Mouse (Mus musculus) mature B cell (primary cell): ENCODE measurements around the gene Trappc5.

Experiments used
- in situ Hi-C: fragments of 300-500 bp; cut with MboI; formaldehyde crosslinking; loops from 2 replicates; pipeline ENCODE4 v1.14.3; 2019

Gene Trappc5

GRCm38 (mm10) chr8:3676131-3676992, at the start of gene Trappc5:
Gene Trappc5, plus strand, starts transcription at chr8:3676299.
- in situ Hi-C loops = no loop called here

- in situ Hi-C loops = loop anchor here (5.0 kb wide), 1 partner anchor 45 kb away; the partner anchor contains the start of gene Fcor
Observed at GRCm38 (mm10) chr8:3626971-3627370, 49.1 kb upstream of the Trappc5 start.

GRCm38 (mm10) chr8:3628014-3628413, 48.1 kb upstream of the Trappc5 start:
- in situ Hi-C loops = loop anchor here (5.0 kb wide), 1 partner anchor 44 kb away; the partner anchor contains the start of gene Fcor

- in situ Hi-C loops = no loop called here
Observed at GRCm38 (mm10) chr8:3630647-3631477, 45.2 kb upstream of the Trappc5 start, which contains the start of gene Stxbp2. Gene Stxbp2, plus strand, starts transcription at chr8:3630955.

GRCm38 (mm10) chr8:3631478-3631875, 44.6 kb upstream of the Trappc5 start:
- in situ Hi-C loops = no loop called here

- in situ Hi-C loops = no loop called here
Observed at GRCm38 (mm10) chr8:3645804-3646203, 30.3 kb upstream of the Trappc5 start.

GRCm38 (mm10) chr8:3646824-3647531, 29.1 kb upstream of the Trappc5 start:
- in situ Hi-C loops = no loop called here

GRCm38 (mm10) chr8:3647561-3647960, 28.5 kb upstream of the Trappc5 start:
- in situ Hi-C loops = no loop called here

GRCm38 (mm10) chr8:3648268-3648667, 27.8 kb upstream of the Trappc5 start:
- in situ Hi-C loops = no loop called here

GRCm38 (mm10) chr8:3648990-3649389, 27.1 kb upstream of the Trappc5 start:
- in situ Hi-C loops = no loop called here

GRCm38 (mm10) chr8:3652845-3653244, 23.3 kb upstream of the Trappc5 start:
- in situ Hi-C loops = no loop called here

GRCm38 (mm10) chr8:3654726-3655508, 21.2 kb upstream of the Trappc5 start:
- in situ Hi-C loops = no loop called here

GRCm38 (mm10) chr8:3655526-3655925, 20.6 kb upstream of the Trappc5 start, which contains the start of gene Retn:
Gene Retn, plus strand, starts transcription at chr8:3655770.
- in situ Hi-C loops = no loop called here

- in situ Hi-C loops = no loop called here
Observed at GRCm38 (mm10) chr8:3656725-3657381, 19.2 kb upstream of the Trappc5 start.

- in situ Hi-C loops = no loop called here
Observed at GRCm38 (mm10) chr8:3660889-3661288, 15.2 kb upstream of the Trappc5 start.

GRCm38 (mm10) chr8:3664405-3664804, 11.7 kb upstream of the Trappc5 start:
- in situ Hi-C loops = no loop called here

GRCm38 (mm10) chr8:3665507-3665906, 10.6 kb upstream of the Trappc5 start, which contains the start of gene Mcemp1:
Gene Mcemp1, plus strand, starts transcription at chr8:3665754.
- in situ Hi-C loops = no loop called here

GRCm38 (mm10) chr8:3670388-3670787, 5.7 kb upstream of the Trappc5 start:
- in situ Hi-C loops = loop anchor here (5.0 kb wide), 1 partner anchor 43 kb away; the partner anchor contains the start of gene Pcp2

- in situ Hi-C loops = loop anchor here (5.0 kb wide), 1 partner anchor 45 kb away; the partner anchor contains the start of gene Pcp2
Observed at GRCm38 (mm10) chr8:3671980-3672491, 4.1 kb upstream of the Trappc5 start, which contains the start of gene Fcor. Gene Fcor, minus strand, starts transcription at chr8:3672362.

GRCm38 (mm10) chr8:3674671-3675070, 1.4 kb upstream of the Trappc5 start:
- in situ Hi-C loops = loop anchor here (5.0 kb wide), 1 partner anchor 47 kb away; the partner anchor contains the start of gene Pcp2
